Mouse (Mus musculus) cerebellum, adult 2 months (tissue): Measurements from ENCODE around the gene Olfr272. TPM values are rescaled to one million over a fixed set of nuclear protein-coding genes. Genes with fewer than 3 reads are reported as not detected.

Experiments
- DNase-seq, 2 experiments: peaks; one replicate each; pipeline ENCODE4 v3.0.0; 2021
- H3K27ac ChIP-seq: fragments of 200-500 bp; 2 replicates; pipeline ENCODE4 v1.5.1; 2012; ENCODE audit warnings: low read length, control low read depth, inconsistent platforms; ENCODE audit not compliant: insufficient read depth
- H3K27me3 ChIP-seq: fragments of 200-500 bp; 2 replicates; pipeline ENCODE4 v1.6.1; 2012; ENCODE audit warnings: inconsistent platforms, mild to moderate bottlenecking, low read length, moderate library complexity; ENCODE audit not compliant: control insufficient read depth, insufficient read depth
- H3K4me1 ChIP-seq: fragments of 200-500 bp; 2 replicates; pipeline ENCODE4 v1.6.1; 2011; ENCODE audit warnings: low read length; ENCODE audit not compliant: control insufficient read depth, insufficient read depth
- H3K4me3 ChIP-seq: fragments of 200-500 bp; replicated peaks from 2 replicates; pipeline ENCODE3; 2011; ENCODE audit warnings: mild to moderate bottlenecking, low read depth, low read length, control low read depth; ENCODE audit not compliant: insufficient read depth
- CTCF ChIP-seq: fragments of 200-500 bp; IDR thresholded peaks from 2 replicates; pipeline ENCODE4 v1.5.1; 2011; ENCODE audit warnings: low read depth, mild to moderate bottlenecking, control low read depth, low read length, moderate library complexity, borderline replicate concordance; ENCODE audit not compliant: insufficient read depth
- POLR2A ChIP-seq: fragments of 200-500 bp; IDR thresholded peaks from 2 replicates; pipeline ENCODE4 v1.6.1; 2011; ENCODE audit warnings: low read length, control low read depth, borderline replicate concordance; ENCODE audit not compliant: insufficient read depth
- WGBS: fragments of 180-500 bp; shearing (Covaris S2); methylation state at CpG from one replicate; pipeline ENCODE4 v1.1.7; 2018; 5-methylcytosine and 5-hydroxymethylcytosine counted together
- polyA plus RNA-seq: library from polyadenylated mRNA; depleted of rRNA; stranded (reverse); fragments of >200 nt; gene quantifications from 2 replicates; pipeline ENCODE4 v1.2.3, GENCODE M21; 2012; rRNA removed

Olfr272 gene
- not detected in 2 replicates for polyA plus RNA-seq

GRCm38 (mm10) chr4:52919078-52919477, at the start of gene Olfr272:
Gene Olfr272 (minus strand): TSS chr4:52919178.
- H3K4me3 ChIP-seq = no peak within 1 kb of the TSS
- DNase-seq = no peak
- no peaks in the 10 kb centered on the region for H3K4me1 ChIP-seq
- no peaks in the 10 kb centered on the region for H3K27me3 ChIP-seq
- H3K27ac ChIP-seq = no peak within 1 kb of the TSS
- TF ChIP-seq POLR2A (no peak), CTCF (no peak)
- WGBS = 89% methylated on average over 2 of the region's 2 CpGs

DNA sequence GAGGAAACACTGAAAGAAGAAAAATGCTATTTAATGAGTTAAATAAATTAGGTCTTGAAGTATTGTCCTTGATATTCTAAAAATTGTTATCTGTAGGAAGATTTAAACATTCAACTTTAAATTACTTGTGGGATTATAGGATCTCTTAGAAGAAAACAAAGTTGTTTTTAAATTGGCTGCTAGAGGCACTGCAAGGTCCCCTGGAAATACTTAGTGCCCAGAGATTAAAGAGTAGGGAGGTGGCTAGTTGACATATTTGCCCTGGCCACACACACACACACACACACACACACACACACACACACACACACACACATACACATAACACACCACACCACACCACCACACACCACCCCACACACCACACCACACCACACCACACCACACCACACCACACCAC, 45.3 kb upstream of the Olfr272 start, which contains the start of gene Olfr270:
Gene Olfr270, plus strand, starts transcription at position 301 of the 400 bp plus-strand sequence.
- Histone ChIP-seq H3K4me3 (no peak within 1 kb of the TSS), H3K27me3 (no peaks in the 10 kb centered on the region), H3K4me1 (no peaks in the 10 kb centered on the region), H3K27ac (no peak within 1 kb of the TSS)
- no peak for TF ChIP-seq CTCF
- no peak for TF ChIP-seq POLR2A
- DNase-seq = no peak

- TF ChIP-seq CTCF = peak; percentile 54; the same call in 1 of the 2 replicates
- no peak for TF ChIP-seq POLR2A
- no peak overlapping the region for H3K27ac ChIP-seq
- no peaks in the 10 kb centered on the region for H3K4me1 ChIP-seq
- WGBS = 10% methylated on average over 4 of the region's 4 CpGs
- no peaks in the 10 kb centered on the region for H3K27me3 ChIP-seq
- DNase-seq = peak; percentile 29 to 33
- no peak overlapping the region for H3K4me3 ChIP-seq
Measured at GRCm38 (mm10) chr4:52958693-52959092, 39.7 kb upstream of the Olfr272 start.

DNA sequence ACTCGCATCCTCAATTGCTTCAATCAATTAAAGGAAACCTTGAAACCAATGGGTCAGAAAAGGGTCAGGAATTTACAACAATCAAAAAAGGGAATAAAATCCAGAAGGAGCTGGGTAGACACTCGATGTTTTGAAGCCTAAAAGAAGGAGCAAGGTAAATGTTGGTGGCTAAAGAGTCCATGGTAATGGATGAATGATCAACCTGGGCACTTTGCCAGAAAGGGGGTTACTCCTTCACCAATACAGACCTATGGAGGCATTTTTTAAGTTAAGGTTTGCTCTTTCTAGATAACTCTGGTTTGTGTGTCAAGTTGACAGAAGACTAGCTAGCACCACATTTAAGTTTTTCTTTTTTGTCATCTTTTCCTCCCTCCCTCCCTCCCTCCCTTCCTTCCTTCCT, 30.0 kb upstream of the Olfr272 start:
- no peak for TF ChIP-seq CTCF
- TF ChIP-seq POLR2A = no peak
- DNase-seq = no peak
- H3K27me3 ChIP-seq = no peaks in the 10 kb centered on the region
- H3K27ac ChIP-seq = no peak overlapping the region
- H3K4me3 ChIP-seq = no peak overlapping the region
- WGBS = 83% methylated on average over 2 of the region's 2 CpGs
- H3K4me1 ChIP-seq = no peaks in the 10 kb centered on the region

DNA sequence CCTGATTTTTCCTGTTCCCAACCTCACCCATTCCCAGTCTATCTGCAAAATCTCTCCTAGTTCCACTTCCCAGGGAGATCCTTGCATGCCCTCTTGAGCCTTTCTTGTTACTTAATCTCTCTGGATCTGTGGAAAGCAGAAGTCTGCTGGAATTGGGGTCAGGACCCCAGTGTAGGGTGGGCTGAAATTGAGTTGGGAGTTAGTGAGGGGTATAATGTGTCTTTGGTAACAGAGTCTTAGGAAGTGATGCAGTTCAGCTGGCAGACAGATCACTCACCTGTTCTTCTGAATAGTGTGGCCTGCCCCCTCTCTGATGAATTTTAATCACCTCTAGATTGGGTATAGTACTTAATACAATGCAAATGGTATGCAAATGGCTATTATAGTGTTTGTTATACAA, 27.7 kb upstream of the Olfr272 start:
- TF ChIP-seq POLR2A = no peak
- no peak for TF ChIP-seq CTCF
- DNase-seq = no peak

DNA sequence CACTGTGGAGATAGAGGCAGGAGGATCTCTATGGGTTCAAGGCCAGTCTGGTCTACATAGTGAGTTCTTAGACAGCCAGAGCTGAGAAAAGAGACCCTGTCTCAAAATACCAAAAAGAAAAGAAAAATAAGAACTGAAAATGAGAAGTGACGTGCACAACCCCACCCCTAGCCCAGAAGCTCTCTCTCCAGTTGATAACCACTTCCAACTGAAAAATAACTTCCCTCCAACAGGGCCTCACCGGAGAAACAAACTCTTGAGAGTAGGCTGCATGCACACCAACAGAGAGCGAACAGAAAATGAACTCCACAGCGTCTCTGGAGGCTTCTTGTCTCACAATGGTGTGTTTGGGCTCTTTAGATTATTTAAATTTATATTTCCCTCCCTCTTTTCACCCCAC, 11.5 kb upstream of the Olfr272 start:
- no peaks in the 10 kb centered on the region for H3K4me1 ChIP-seq
- no peak for TF ChIP-seq CTCF
- no peak for TF ChIP-seq POLR2A
- no peak overlapping the region for H3K27ac ChIP-seq
- H3K4me3 ChIP-seq = no peak overlapping the region
- H3K27me3 ChIP-seq = no peaks in the 10 kb centered on the region
- WGBS = 94% methylated on average over 4 of the region's 4 CpGs
- no peak for DNase-seq

More for the DNA sequence above, 27.7 kb upstream of the Olfr272 start:
- no peak overlapping the region for H3K27ac ChIP-seq
- H3K4me1 ChIP-seq = no peaks in the 10 kb centered on the region
- H3K27me3 ChIP-seq = no peaks in the 10 kb centered on the region
- no peak overlapping the region for H3K4me3 ChIP-seq

GRCm38 (mm10) chr4:52917311-52917688, 1.7 kb downstream of the Olfr272 start:
- H3K27me3 ChIP-seq = no peaks in the 10 kb centered on the region
- DNase-seq = no peak
- WGBS = 90% methylated on average over 2 of the region's 2 CpGs
- H3K4me3 ChIP-seq = no peak overlapping the region
- TF ChIP-seq CTCF (no peak), POLR2A (no peak)
- H3K4me1 ChIP-seq = no peaks in the 10 kb centered on the region
- no peak overlapping the region for H3K27ac ChIP-seq

- H3K27me3 ChIP-seq = no peaks in the 10 kb centered on the region
- WGBS = 88% methylated on average over 6 of the region's 6 CpGs
- no peak overlapping the region for H3K4me3 ChIP-seq
- TF ChIP-seq CTCF (no peak), POLR2A (no peak)
- DNase-seq = no peak
- no peak overlapping the region for H3K27ac ChIP-seq
- H3K4me1 ChIP-seq = no peaks in the 10 kb centered on the region
Measured at GRCm38 (mm10) chr4:52916659-52917310, 2.2 kb downstream of the Olfr272 start.

DNA sequence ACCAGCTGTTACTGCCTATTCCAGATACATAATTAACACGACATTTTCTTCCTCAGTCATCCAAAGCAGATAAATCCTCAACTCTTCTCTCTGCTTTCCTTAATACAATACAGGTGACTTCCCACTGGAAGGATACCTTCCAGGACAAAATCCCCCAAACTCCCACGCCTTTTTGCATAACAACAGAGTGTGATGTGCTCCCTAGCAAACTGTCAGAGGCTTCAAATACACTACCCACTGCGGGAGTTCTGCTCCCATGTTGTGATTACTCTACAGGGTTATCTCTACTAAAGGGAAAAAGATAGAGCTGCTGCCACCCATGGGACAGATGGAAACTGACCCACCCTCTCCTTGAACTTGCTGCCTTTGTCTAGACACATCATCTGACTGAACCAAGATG, 6.6 kb downstream of the Olfr272 start:
- TF ChIP-seq POLR2A (no peak), CTCF (no peak)
- WGBS = 51% methylated on average over 3 of the region's 3 CpGs
- no peak overlapping the region for H3K27ac ChIP-seq
- no peaks in the 10 kb centered on the region for H3K4me1 ChIP-seq
- H3K4me3 ChIP-seq = no peak overlapping the region
- H3K27me3 ChIP-seq = no peaks in the 10 kb centered on the region
- DNase-seq = no peak
